Mouse (Mus musculus): ENCODE measurements at regions not wholly inside any gene's neighbourhood (a gene's known extent, or its start where the extent isn't known, plus 50 kb on each side); places are given as distances from the start of the nearest gene placed in this dataset.

DNA sequence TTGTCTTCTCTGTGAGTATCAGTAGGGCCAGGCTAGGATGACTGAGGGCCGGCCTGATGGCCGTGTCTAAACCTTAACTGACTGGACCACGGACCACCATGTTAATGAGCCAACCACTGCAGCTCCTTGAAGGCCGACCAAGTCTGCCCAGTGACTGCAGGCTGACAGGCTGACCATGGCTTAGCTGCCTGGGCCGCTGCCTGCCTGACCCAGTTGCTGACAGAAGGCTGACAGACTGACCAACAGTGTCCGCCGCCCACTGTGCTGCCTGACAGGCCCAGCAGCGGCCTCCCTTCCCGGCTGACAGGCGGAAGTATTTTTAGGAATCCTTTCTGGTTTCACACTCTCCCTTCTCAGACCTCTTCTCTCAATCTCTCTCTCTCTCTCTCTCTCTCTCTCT lies 124.3 kb upstream of the Pcbd1 start:
- TF ChIP-seq CTCF (IDR thresholded peaks at IDR 0.05; ENCODE audit: extremely low read depth, insufficient read depth, low read length) (no peak), POLR2A (IDR thresholded peaks at IDR 0.05; ENCODE audit: extremely low read depth, insufficient read depth, low read length) (no peak)
